Mouse (Mus musculus): ENCODE measurements around the gene C330021F23Rik. TPM values are rescaled to one million over a fixed set of nuclear protein-coding genes. Genes with fewer than 3 reads are reported as not detected.
A peak's percentile ranks its signal among the peaks of the same experiment; 100 is the strongest.

Gene C330021F23Rik
- polyA plus RNA-seq, 1 experiment: 0.88 TPM

DNA sequence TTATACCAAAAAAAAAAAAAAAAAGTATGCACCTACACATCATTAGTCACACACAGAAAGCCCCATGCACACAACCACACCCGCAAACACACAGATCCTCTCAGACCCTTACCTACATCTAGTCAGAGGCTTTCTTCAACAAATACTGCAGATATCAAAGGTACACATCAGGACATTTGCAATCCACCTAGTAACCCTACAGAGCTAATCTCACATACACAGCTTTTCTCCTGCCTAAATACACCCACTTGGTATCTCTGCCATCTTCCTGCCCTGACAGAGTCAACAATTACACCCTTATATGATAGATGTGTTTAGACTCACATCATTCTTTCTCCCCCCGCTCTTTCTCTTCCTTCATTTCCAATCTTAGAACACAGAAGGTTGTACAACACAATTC is 18.7 kb downstream of the C330021F23Rik start:
- no peak for DNase-seq
- 79% methylated on average over 2 of the region's 2 CpGs for WGBS
- no peak overlapping the region for H3K4me3 ChIP-seq (replicated peaks; ENCODE audit: extremely low read depth, low read depth, low read length)
- TF ChIP-seq CTCF (IDR thresholded peaks at IDR 0.05; ENCODE audit: insufficient read depth, low read length) (no peak), POLR2A (IDR thresholded peaks at IDR 0.05; ENCODE audit: borderline replicate concordance, extremely low read depth, low read depth, low read length) (no peak)
- no peaks in the 10 kb centered on the region for H3K4me1 ChIP-seq (ENCODE audit: control insufficient read depth, insufficient read depth, low read length)

DNA sequence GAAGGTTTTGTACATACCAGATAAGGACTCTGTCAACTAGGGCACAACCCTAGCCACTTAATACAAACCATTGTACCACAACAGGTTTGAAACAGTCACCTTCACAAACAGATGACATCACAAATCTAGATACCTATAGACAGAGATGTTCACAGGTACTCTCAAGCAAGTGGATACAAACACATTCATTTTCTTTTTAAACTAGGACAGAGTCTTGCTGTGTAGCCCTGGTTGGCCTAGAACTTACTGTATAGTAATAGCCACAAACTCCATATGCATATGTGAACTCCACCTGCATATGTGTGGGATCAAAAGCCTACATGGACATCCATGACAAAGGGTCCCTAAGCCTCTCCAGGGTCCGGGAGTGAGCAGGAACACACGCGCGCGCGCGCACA is 19.2 kb downstream of the C330021F23Rik start, which contains the start of gene Camsap3:
Camsap3 (plus strand) TSS at position 301 of the 398 bp plus-strand sequence.
- no peak for DNase-seq
- TF ChIP-seq CTCF (IDR thresholded peaks at IDR 0.05; ENCODE audit: insufficient read depth, low read length) (no peak), POLR2A (IDR thresholded peaks at IDR 0.05; ENCODE audit: borderline replicate concordance, extremely low read depth, low read depth, low read length) (no peak)
- Histone ChIP-seq H3K4me3 (replicated peaks; ENCODE audit: extremely low read depth, low read depth, low read length) (peak within 1 kb of the TSS; percentile 65), H3K4me1 (ENCODE audit: control insufficient read depth, insufficient read depth, low read length) (no peaks in the 10 kb centered on the region)
- WGBS: 4% methylated on average over 7 of the region's 7 CpGs

DNA sequence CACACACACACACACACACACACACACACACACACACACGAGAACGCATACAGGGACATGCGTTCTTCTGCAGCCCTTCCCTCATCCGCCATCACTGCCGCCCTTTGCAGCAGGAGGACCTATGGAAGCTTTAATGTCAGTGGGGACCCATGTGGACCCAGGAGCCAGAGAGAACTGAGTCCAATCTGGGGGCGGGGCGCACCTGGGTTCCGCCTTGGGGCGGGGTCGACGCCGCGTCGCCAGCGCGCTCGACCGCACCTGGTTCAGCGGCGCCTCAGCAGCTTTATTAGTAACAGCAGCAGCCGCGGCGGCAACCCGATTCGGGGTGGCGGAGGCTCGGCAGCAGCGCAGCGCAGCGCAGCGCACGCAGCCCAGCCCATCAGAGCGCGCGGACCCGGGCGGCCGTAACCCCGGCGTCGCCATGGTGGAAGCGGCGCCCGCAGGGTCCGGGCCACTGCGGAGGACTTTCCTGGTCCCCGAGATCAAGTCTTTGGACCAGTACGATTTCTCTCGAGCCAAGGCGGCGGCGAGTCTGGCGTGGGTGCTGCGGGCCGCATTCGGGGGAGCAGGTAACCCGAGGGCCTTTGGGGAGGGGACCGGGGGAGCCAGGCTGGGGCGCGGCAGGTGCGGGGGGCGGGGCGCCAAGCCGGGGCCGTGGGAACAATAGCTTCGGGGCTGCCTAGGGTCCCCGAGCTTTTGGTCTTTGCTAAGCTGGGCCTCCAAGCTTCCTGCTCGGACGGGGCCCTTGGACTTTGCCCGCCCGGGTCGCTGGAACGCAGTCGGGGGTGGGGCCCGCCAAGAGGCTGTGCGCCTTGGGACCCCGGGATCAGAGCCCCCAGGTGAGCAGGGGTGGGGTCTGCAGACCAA is 19.8 kb downstream of the C330021F23Rik start:
- Histone ChIP-seq H3K4me3 (replicated peaks; ENCODE audit: extremely low read depth, low read depth, low read length) (peak overlapping the region; percentile 65), H3K4me1 (ENCODE audit: control insufficient read depth, insufficient read depth, low read length) (no peaks in the 10 kb centered on the region)
- under 1% methylated on average over 77 of the region's 77 CpGs for WGBS
- TF ChIP-seq POLR2A (IDR thresholded peaks at IDR 0.05; ENCODE audit: borderline replicate concordance, extremely low read depth, low read depth, low read length): peak; percentile 58; the same call in 1 of the 2 replicates
- no peak for TF ChIP-seq CTCF (IDR thresholded peaks at IDR 0.05; ENCODE audit: insufficient read depth, low read length)
- peak; percentile 70 for DNase-seq

DNA sequence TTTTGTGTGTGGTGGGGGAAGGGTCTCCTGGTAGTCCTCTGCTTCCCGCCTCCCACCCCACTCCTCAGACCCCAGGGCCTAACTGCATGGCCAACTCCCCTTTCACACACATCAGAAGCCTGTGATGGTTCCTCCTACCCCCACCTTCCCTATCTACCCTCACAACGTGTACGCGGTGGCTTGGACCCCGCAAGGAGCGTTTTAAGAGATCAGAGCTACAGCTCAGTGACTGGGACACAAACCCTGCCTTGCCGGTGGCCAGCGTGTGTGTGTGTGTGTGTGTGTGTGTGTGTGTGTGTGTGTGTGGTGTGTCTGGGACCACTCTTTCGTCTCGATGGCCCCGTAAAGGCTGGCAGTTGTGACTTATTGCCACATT is 20.5 kb downstream of the C330021F23Rik start:
- peak overlapping the region; percentile 63 for H3K4me3 ChIP-seq (replicated peaks; ENCODE audit: extremely low read depth, low read depth, low read length)
- H3K4me1 ChIP-seq (ENCODE audit: control insufficient read depth, insufficient read depth, low read length): no peaks in the 10 kb centered on the region
- 13% methylated on average over 11 of the region's 11 CpGs for WGBS
- DNase-seq: no peak
- TF ChIP-seq POLR2A (IDR thresholded peaks at IDR 0.05; ENCODE audit: borderline replicate concordance, extremely low read depth, low read depth, low read length): no peak
- no peak for TF ChIP-seq CTCF (IDR thresholded peaks at IDR 0.05; ENCODE audit: insufficient read depth, low read length)

DNA sequence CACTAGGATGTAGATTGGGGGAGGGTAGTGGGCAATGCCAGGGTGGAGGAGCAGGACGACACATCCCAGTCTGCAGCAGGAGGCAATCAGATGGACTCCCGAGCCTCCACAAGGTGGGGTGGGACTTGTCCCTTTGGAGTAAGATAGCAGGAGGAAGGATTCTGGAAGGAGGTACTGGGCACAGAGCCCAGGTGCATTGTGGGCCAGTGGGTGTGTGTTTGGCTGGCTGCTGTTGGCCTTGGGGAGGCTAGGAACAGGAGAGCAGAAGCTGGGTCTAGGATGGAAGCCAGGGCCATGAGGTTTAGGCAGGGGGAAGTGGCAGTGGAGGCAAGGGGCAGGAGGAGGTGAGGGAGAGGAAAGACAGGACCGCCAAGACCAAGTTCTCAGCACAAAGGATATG is 25.7 kb downstream of the C330021F23Rik start:
- H3K4me3 ChIP-seq (replicated peaks; ENCODE audit: extremely low read depth, low read depth, low read length): no peak overlapping the region
- no peaks in the 10 kb centered on the region for H3K4me1 ChIP-seq (ENCODE audit: control insufficient read depth, insufficient read depth, low read length)
- TF ChIP-seq POLR2A (IDR thresholded peaks at IDR 0.05; ENCODE audit: borderline replicate concordance, extremely low read depth, low read depth, low read length) (no peak), CTCF (IDR thresholded peaks at IDR 0.05; ENCODE audit: insufficient read depth, low read length) (no peak)
- DNase-seq: no peak
- 55% methylated on average over 3 of the region's 3 CpGs for WGBS

DNA sequence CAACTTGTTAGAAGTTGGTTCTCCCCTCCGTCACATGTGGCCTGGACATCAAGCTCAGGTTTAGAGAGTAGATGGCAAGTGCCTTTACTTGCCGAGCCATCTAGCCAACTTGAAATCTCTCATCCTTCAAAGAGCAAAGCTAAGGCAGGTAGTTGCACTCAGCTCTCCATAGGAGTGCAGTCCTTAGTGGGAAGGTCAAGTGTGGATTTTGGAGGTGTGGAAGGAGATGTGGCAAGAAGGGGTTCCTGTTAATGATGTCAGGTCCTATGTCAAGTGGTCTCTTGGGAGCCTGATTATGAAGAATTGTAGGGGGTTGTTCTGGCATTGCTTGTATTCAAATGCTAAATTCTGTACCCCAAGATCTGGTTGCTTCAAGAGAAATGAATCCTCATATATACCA is 26.7 kb downstream of the C330021F23Rik start:
- DNase-seq: no peak
- Histone ChIP-seq H3K4me1 (ENCODE audit: control insufficient read depth, insufficient read depth, low read length) (no peaks in the 10 kb centered on the region), H3K4me3 (replicated peaks; ENCODE audit: extremely low read depth, low read depth, low read length) (no peak overlapping the region)
- no peak for TF ChIP-seq POLR2A (IDR thresholded peaks at IDR 0.05; ENCODE audit: borderline replicate concordance, extremely low read depth, low read depth, low read length)
- TF ChIP-seq CTCF (IDR thresholded peaks at IDR 0.05; ENCODE audit: insufficient read depth, low read length): no peak
- WGBS: 71% methylated on average over 2 of the region's 2 CpGs

DNA sequence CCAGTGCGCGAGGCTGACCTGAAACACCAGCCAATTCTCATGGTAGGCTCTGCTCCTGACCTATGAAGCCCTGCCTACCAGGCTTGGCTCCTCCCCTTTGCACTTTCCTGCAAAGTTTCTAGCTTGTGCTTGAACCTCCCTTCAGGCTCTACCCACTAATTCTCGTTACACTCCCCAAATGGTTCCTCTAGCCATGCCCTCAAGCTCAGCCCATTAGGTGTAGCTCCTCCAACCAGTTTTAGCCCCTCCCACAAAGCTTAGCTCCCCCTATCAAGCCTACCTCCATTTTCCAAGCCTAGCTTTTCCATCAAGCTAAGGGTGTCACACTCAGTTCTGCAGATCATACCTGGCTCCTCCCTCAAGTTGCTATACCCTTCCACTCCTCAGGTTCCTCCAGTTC is 30.3 kb downstream of the C330021F23Rik start:
- H3K4me1 ChIP-seq (ENCODE audit: control insufficient read depth, insufficient read depth, low read length): no peaks in the 10 kb centered on the region
- TF ChIP-seq POLR2A (IDR thresholded peaks at IDR 0.05; ENCODE audit: borderline replicate concordance, extremely low read depth, low read depth, low read length) (no peak), CTCF (IDR thresholded peaks at IDR 0.05; ENCODE audit: insufficient read depth, low read length) (no peak)
- no peak for DNase-seq
- 76% methylated on average over 3 of the region's 3 CpGs for WGBS
- no peak overlapping the region for H3K4me3 ChIP-seq (replicated peaks; ENCODE audit: extremely low read depth, low read depth, low read length)

DNA sequence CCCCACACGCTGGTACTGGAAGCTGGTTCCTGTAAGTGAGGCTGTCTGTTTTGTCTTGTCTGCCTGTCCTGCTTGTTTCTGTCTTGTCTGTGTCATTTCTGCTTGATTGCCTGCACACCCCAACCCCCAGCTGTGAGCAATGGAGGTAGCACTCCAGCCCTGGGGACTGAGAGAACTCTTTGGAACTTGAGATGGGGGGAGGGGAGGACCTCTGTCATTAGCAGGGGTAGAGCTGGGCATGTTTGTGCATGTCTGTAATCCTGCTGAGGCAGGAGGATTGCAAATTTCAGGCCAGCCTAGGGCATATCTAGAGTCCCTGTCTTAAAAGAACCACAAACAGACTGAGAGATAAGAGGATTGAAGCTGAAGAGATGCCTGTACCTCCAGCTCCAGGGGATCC is 31.4 kb downstream of the C330021F23Rik start:
- DNase-seq: no peak
- 88% methylated on average over 1 of the region's 1 CpGs for WGBS
- Histone ChIP-seq H3K4me3 (replicated peaks; ENCODE audit: extremely low read depth, low read depth, low read length) (no peak overlapping the region), H3K4me1 (ENCODE audit: control insufficient read depth, insufficient read depth, low read length) (no peaks in the 10 kb centered on the region)
- TF ChIP-seq POLR2A (IDR thresholded peaks at IDR 0.05; ENCODE audit: borderline replicate concordance, extremely low read depth, low read depth, low read length): no peak
- no peak for TF ChIP-seq CTCF (IDR thresholded peaks at IDR 0.05; ENCODE audit: insufficient read depth, low read length)

DNA sequence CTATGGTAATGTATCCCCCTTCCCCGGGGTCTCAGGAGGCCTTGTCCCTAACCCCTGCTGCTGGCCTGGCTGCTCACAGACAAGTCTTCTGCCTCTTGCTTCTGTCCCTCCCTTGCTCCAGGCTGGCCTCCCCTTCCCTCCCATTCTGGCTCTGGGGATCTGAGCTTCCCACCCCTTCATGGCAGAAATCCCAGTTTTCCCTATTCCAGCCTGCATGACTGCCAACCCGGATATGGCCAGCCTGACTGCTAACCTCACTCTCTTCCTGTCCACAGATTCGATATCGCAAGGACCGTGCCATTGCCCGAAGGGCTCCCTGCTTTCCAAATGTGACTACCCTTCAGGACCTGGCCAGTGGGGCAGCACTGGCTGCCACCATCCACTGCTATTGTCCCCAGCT is 32.6 kb downstream of the C330021F23Rik start:
- WGBS: 54% methylated on average over 6 of the region's 6 CpGs
- no peak for DNase-seq
- no peak for TF ChIP-seq POLR2A (IDR thresholded peaks at IDR 0.05; ENCODE audit: borderline replicate concordance, extremely low read depth, low read depth, low read length)
- Histone ChIP-seq H3K4me3 (replicated peaks; ENCODE audit: extremely low read depth, low read depth, low read length) (no peak overlapping the region), H3K4me1 (ENCODE audit: control insufficient read depth, insufficient read depth, low read length) (no peaks in the 10 kb centered on the region)

DNA sequence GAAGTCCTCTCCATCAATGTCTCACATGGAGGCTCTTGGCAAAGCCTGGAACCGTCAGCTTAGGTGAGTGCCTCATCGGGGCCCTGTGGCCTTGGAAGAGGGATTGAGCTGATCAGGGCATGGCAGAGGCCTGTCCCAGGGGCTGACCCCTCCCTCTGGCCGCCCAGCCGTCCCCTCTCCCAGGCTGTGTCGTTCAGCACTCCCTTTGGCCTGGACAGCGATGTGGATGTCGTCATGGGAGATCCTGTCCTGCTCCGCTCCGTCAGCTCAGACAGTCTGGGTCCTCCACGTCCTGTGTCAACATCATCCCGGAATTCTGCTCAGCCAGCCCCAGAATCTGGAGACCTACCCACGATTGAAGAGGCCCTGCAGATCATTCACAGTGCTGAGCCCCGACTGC is 35.6 kb downstream of the C330021F23Rik start:
- no peak for TF ChIP-seq POLR2A (IDR thresholded peaks at IDR 0.05; ENCODE audit: borderline replicate concordance, extremely low read depth, low read depth, low read length)
- no peak for TF ChIP-seq CTCF (IDR thresholded peaks at IDR 0.05; ENCODE audit: insufficient read depth, low read length)
- no peaks in the 10 kb centered on the region for H3K4me1 ChIP-seq (ENCODE audit: control insufficient read depth, insufficient read depth, low read length)
- WGBS: 59% methylated on average over 13 of the region's 13 CpGs
- DNase-seq: no peak
- H3K4me3 ChIP-seq (replicated peaks; ENCODE audit: extremely low read depth, low read depth, low read length): no peak overlapping the region

Data from lung, adult 2 months (tissue).